ENCODE assay signal across 11 mouse cellular contexts in the genomic region with DNA sequence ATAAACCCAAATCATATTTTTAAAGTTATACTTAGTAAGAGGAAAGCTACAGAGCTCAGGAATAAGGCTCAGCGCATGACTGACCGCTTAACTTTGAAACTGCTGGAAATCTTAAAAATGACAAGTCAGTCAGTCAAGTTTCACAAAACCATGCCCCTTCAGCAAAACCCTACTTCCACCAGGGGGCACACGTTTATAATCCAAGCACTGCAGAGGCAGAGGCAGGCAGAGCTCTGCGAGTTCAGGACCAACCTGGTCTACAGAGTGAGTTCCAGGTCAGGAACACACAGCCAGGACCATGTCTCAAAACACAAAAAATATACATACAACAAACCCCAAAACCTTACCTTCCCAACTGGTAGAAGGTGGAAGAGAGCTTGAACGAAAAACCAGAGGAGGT. TPM values are rescaled to one million over a fixed set of nuclear protein-coding genes. Genes with fewer than 3 reads are reported as not detected.
DNase-seq lines count a peak whose midpoint lies in the region; ATAC-seq lines count a peak whose summit lies in the region.
"Had no signal": no experiment of that assay in that cellular context is flagged by ENCODE, and none has a peak within 500 bp of the region (broad histone marks: within the 10 kb centered on the region; RNA-seq: fewer than 3 reads in every experiment).

No protein-coding gene starts in this region.

- H3K4me3 ChIP-seq in kidney, embryonic 14.5 days (ENCODE audit: low read length): no peak overlapping the region
- H3K4me3 ChIP-seq in forebrain, embryonic 10.5 days: no peak overlapping the region
- H3K4me3 ChIP-seq: kidney, embryonic 15.5 days had no signal

- whole genome bisulfite sequencing in kidney, embryonic 14.5 days: 91% methylated on average over 5 of the region's 5 CpGs
- 93% methylated on average over 5 of the region's 5 CpGs for WGBS in forebrain, embryonic 10.5 days

- peak; percentile 22 to 24 for DNase-seq in kidney, postnatal 4 days
- peak; percentile 32 for DNase-seq in NIH3T3 (ENCODE audit: low read depth)
- DNase-seq in lung, postnatal 14 days: peak; percentile 57
- DNase-seq in thymus, postnatal 14 days: peak; percentile 83
- DNase-seq in forebrain, embryonic 10.5 days (ENCODE audit: extremely low spot score, low spot score): no peak
- DNase-seq in layer of hippocampus, postnatal 10 days (ENCODE audit: low spot score in 2 of 2): no peak
- DNase-seq in urinary bladder, postnatal 14 days (ENCODE audit: low spot score): no peak
- DNase-seq: gastrocnemius, postnatal 36 days had no signal

- H3K4me1 ChIP-seq in kidney, embryonic 14.5 days (ENCODE audit: control insufficient read depth, insufficient read depth, low read length): no peaks in the 10 kb centered on the region
- no peaks in the 10 kb centered on the region for H3K4me1 ChIP-seq in forebrain, embryonic 10.5 days
- H3K4me1 ChIP-seq: kidney, embryonic 15.5 days had no signal

- no peak for ATAC-seq in kidney, embryonic 14.5 days (ENCODE audit: low FRiP score, low TSS enrichment)

- no peaks in the 10 kb centered on the region for H3K9me3 ChIP-seq in kidney, embryonic 14.5 days (ENCODE audit: control insufficient read depth, low read length)
- H3K9me3 ChIP-seq in forebrain, embryonic 10.5 days: no peaks in the 10 kb centered on the region
- H3K9me3 ChIP-seq: kidney, embryonic 15.5 days had no signal

- H3K27ac ChIP-seq in kidney, embryonic 14.5 days (ENCODE audit: low read depth, low read length): no peak overlapping the region
- H3K27ac ChIP-seq in forebrain, embryonic 10.5 days: no peak overlapping the region
- H3K27ac ChIP-seq: kidney, embryonic 15.5 days; macrophage had no signal

- no peak overlapping the region for H3K9ac ChIP-seq in kidney, embryonic 14.5 days (ENCODE audit: low read depth, low read length)
- H3K9ac ChIP-seq: kidney, embryonic 15.5 days had no signal

- no peaks in the 10 kb centered on the region for H3K27me3 ChIP-seq in kidney, embryonic 14.5 days (ENCODE audit: control insufficient read depth, insufficient read depth, low read length)
- H3K27me3 ChIP-seq in forebrain, embryonic 10.5 days (ENCODE audit: poor library complexity, severe bottlenecking): no peaks in the 10 kb centered on the region
- H3K27me3 ChIP-seq: kidney, embryonic 15.5 days had no signal

- H3K4me2 ChIP-seq in kidney, embryonic 14.5 days (replicated peaks; ENCODE audit: low read depth, low read length): no peak overlapping the region
- H3K4me2 ChIP-seq: kidney, embryonic 15.5 days had no signal

- H3K36me3 ChIP-seq in kidney, embryonic 14.5 days (ENCODE audit: control insufficient read depth, insufficient read depth, low read length): peaks cover 85% of the 10 kb centered on the region
- peaks cover 99% of the 10 kb centered on the region for H3K36me3 ChIP-seq in forebrain, embryonic 10.5 days (replicated peaks)

RNA-seq across cellular contexts. Expression of a gene that starts 14.5 kb away (rescaled TPM):
- polyA plus RNA-seq in kidney, embryonic 14.5 days (2014; fragmentation: Nextera tagmentation; extraction: Ambion mirVana): 92.2 and 129 TPM in 2 replicates
- polyA plus RNA-seq in forebrain, embryonic 10.5 days (2016; fragmentation: Nextera tagmentation; extraction: Ambion mirVana): 212 and 221 TPM in 2 replicates
- total RNA-seq in layer of hippocampus, postnatal 10 days (2021): 10 to 100 TPM; 15.0 to 17.8 TPM

Comparison
In these comparisons a context has a peak if more than half of its experiments do, and no peak if none do; other contexts are left out.
1. DNase-seq: peak in kidney, postnatal 4 days (2 of 2), NIH3T3 (single experiment), lung, postnatal 14 days (single experiment) and thymus, postnatal 14 days (single experiment); none in forebrain, embryonic 10.5 days (single experiment), layer of hippocampus, postnatal 10 days (0 of 2) and urinary bladder, postnatal 14 days (single experiment).